Mouse (Mus musculus) activated CD4-positive, CD25-positive, alpha-beta regulatory T cell, adult 4 months (primary cell): ENCODE measurements at regions not wholly inside any gene's neighbourhood (a gene's known extent, or its start where the extent isn't known, plus 50 kb on each side); places are given as distances from the start of the nearest gene placed in this dataset.

ENCODE experiments used
- ATAC-seq: one replicate; pipeline ENCODE4 v1.8.0; 2017

GRCm38 (mm10) chr10:116649287-116649686, 68.0 kb upstream of the Cnot2 start:
- no peak for ATAC-seq

GRCm38 (mm10) chr10:116646035-116646434, 64.7 kb upstream of the Cnot2 start:
- no peak for ATAC-seq

- no peak for ATAC-seq
Observed at GRCm38 (mm10) chr10:116645631-116646030, 64.3 kb upstream of the Cnot2 start.

- no peak for ATAC-seq
Observed at GRCm38 (mm10) chr10:116645108-116645507, 63.8 kb upstream of the Cnot2 start.
